Mouse (Mus musculus): ENCODE data around the gene E2f1. TPM values are rescaled to one million over a fixed set of nuclear protein-coding genes. Genes with fewer than 3 reads are reported as not detected.

E2f1 gene
- total RNA-seq, 2 experiments from 2014 or later = 5.5 to 11.1 TPM

GRCm38 (mm10) chr2:154517424-154517823, 52.3 kb downstream of the E2f1 start:
- no peak for ATAC-seq (replicated peaks; ENCODE audit: low FRiP score, poor library complexity, severe bottlenecking)

- ATAC-seq (replicated peaks; ENCODE audit: low FRiP score, poor library complexity, severe bottlenecking) = no peak
Observed at GRCm38 (mm10) chr2:154516944-154517343, 52.7 kb downstream of the E2f1 start.

GRCm38 (mm10) chr2:154510141-154510540, 59.6 kb downstream of the E2f1 start:
- no peak for ATAC-seq (replicated peaks; ENCODE audit: low FRiP score, poor library complexity, severe bottlenecking)

Other genes starting within 250 kb of the E2f1 start
- 5.9 and 13.1 TPM in 2 replicates for gene Cdk5rap1, start 196.9 kb downstream of the E2f1 start, total RNA-seq (2015; ENCODE audit: low replicate concordance)
- 12.7 and 21.5 TPM in 2 replicates for gene Cdk5rap1, start 196.9 kb downstream of the E2f1 start, total RNA-seq (2017; ENCODE audit: low replicate concordance)
- not detected in 2 replicates for gene Snta1, start 161.8 kb downstream of the E2f1 start, total RNA-seq (2015; ENCODE audit: low replicate concordance)
- 0.17 and 0.56 TPM in 2 replicates for gene Snta1, start 161.8 kb downstream of the E2f1 start, total RNA-seq (2017; ENCODE audit: low replicate concordance)
- 5.6 and 8.5 TPM in 2 replicates for gene Cbfa2t2, start 133.4 kb downstream of the E2f1 start, total RNA-seq (2015; ENCODE audit: low replicate concordance)
- 2.9 and 9.5 TPM in 2 replicates for gene Cbfa2t2, start 133.4 kb downstream of the E2f1 start, total RNA-seq (2017; ENCODE audit: low replicate concordance)
- gene 1700003F12Rik, start 22.8 kb downstream of the E2f1 start, total RNA-seq (2015; ENCODE audit: low replicate concordance) = not detected in 2 replicates
- gene 1700003F12Rik, start 22.8 kb downstream of the E2f1 start, total RNA-seq (2017; ENCODE audit: low replicate concordance) = not detected in 2 replicates
- not detected in 2 replicates for gene Actl10, start 18.1 kb downstream of the E2f1 start, total RNA-seq (2015; ENCODE audit: low replicate concordance)
- not detected in 2 replicates for gene Actl10, start 18.1 kb downstream of the E2f1 start, total RNA-seq (2017; ENCODE audit: low replicate concordance)
- 0.63 TPM in 1 of 2 replicates, not detected in the other for gene Necab3, start 11.0 kb downstream of the E2f1 start, total RNA-seq (2015; ENCODE audit: low replicate concordance)
- 11.6 TPM in 1 of 2 replicates, not detected in the other for gene Necab3, start 11.0 kb downstream of the E2f1 start, total RNA-seq (2017; ENCODE audit: low replicate concordance)
- 9.0 and 9.6 TPM in 2 replicates for gene Pxmp4, start 33.8 kb upstream of the E2f1 start, total RNA-seq (2015; ENCODE audit: low replicate concordance)
- 7.5 and 11.2 TPM in 2 replicates for gene Pxmp4, start 33.8 kb upstream of the E2f1 start, total RNA-seq (2017; ENCODE audit: low replicate concordance)
- 6.9 and 11.0 TPM in 2 replicates for gene Zfp341, start 43.4 kb upstream of the E2f1 start, total RNA-seq (2015; ENCODE audit: low replicate concordance)
- 6.4 TPM in 2 replicates for gene Zfp341, start 43.4 kb upstream of the E2f1 start, total RNA-seq (2017; ENCODE audit: low replicate concordance)
- gene 4930519P11Rik, start 43.5 kb upstream of the E2f1 start, total RNA-seq (2015; ENCODE audit: low replicate concordance) = 6.7 TPM in 1 of 2 replicates, not detected in the other
- 1.8 TPM in 1 of 2 replicates, not detected in the other for gene 4930519P11Rik, start 43.5 kb upstream of the E2f1 start, total RNA-seq (2017; ENCODE audit: low replicate concordance)
- gene Chmp4b, start 81.8 kb upstream of the E2f1 start, total RNA-seq (2015; ENCODE audit: low replicate concordance) = 28.0 and 35.7 TPM in 2 replicates
- gene Chmp4b, start 81.8 kb upstream of the E2f1 start, total RNA-seq (2017; ENCODE audit: low replicate concordance) = 47.3 and 59.0 TPM in 2 replicates
- not detected in 2 replicates for gene Gm14214, start 200.1 kb upstream of the E2f1 start, total RNA-seq (2015; ENCODE audit: low replicate concordance)
- not detected in 2 replicates for gene Gm14214, start 200.1 kb upstream of the E2f1 start, total RNA-seq (2017; ENCODE audit: low replicate concordance)
- gene Raly, start 221.2 kb upstream of the E2f1 start, total RNA-seq (2015; ENCODE audit: low replicate concordance) = 31.1 and 38.2 TPM in 2 replicates
- gene Raly, start 221.2 kb upstream of the E2f1 start, total RNA-seq (2017; ENCODE audit: low replicate concordance) = 51.7 and 77.5 TPM in 2 replicates
- gene a, start 221.5 kb upstream of the E2f1 start, total RNA-seq (2015; ENCODE audit: low replicate concordance) = not detected in 2 replicates
- gene a, start 221.5 kb upstream of the E2f1 start, total RNA-seq (2017; ENCODE audit: low replicate concordance) = not detected in 2 replicates